11 mouse cellular contexts compared by ENCODE assay signal in genomic region chr19:40409500-40410035, GRCm38 (mm10).
A peak's percentile ranks its signal among the peaks of the same experiment; 100 is the strongest.
DNase-seq lines count a peak whose midpoint lies in the region; ATAC-seq and TF ChIP-seq lines count a peak whose summit lies in the region.
"Had no signal": no experiment of that assay in that cellular context is flagged by ENCODE, and none has a peak within 500 bp of the region (broad histone marks: within the 10 kb centered on the region; RNA-seq: fewer than 3 reads in every experiment).

No protein-coding gene starts in this region.

- peak overlapping the region; percentile 92 for H3K27ac ChIP-seq in forebrain, embryonic 15.5 days (replicated peaks)
- H3K27ac ChIP-seq in forebrain, embryonic 12.5 days = no peak overlapping the region
- H3K27ac ChIP-seq in layer of hippocampus, adult 2 months = peak overlapping the region; percentile 11; the same call in 1 of the 2 replicates
- 0 out of 2 replicates have a peak overlapping the region, but pooled peaks have one; percentile 46 for H3K27ac ChIP-seq in embryonic facial prominence, embryonic 14.5 days (replicated peaks; ENCODE audit: low read depth, low read length)
- peak overlapping the region; percentile 77 for H3K27ac ChIP-seq in liver, embryonic 16.5 days (ENCODE audit: low read length)
- H3K27ac ChIP-seq: left cerebral cortex, adult 2 months had no signal

- TF ChIP-seq CTCF in layer of hippocampus, adult 2 months (conservative IDR thresholded peaks at IDR 0.05) = no peak

- no peak for ATAC-seq in forebrain, embryonic 15.5 days (replicated peaks)
- no peak for ATAC-seq in forebrain, embryonic 12.5 days (ENCODE audit: low FRiP score)
- no peak for ATAC-seq in embryonic facial prominence, embryonic 14.5 days (ENCODE audit: low read depth)
- ATAC-seq in liver, embryonic 16.5 days (ENCODE audit: low read depth) = no peak
- ATAC-seq: Patski had no signal

- H3K4me2 ChIP-seq in forebrain, embryonic 15.5 days (replicated peaks) = no peak overlapping the region
- H3K4me2 ChIP-seq in forebrain, embryonic 12.5 days = no peak overlapping the region
- H3K4me2 ChIP-seq in embryonic facial prominence, embryonic 14.5 days (ENCODE audit: low read depth, low read length) = no peak overlapping the region
- H3K4me2 ChIP-seq in liver, embryonic 16.5 days (ENCODE audit: low read depth, low read length) = no peak overlapping the region

- H3K9me3 ChIP-seq in forebrain, embryonic 15.5 days = no peaks in the 10 kb centered on the region
- H3K9me3 ChIP-seq in forebrain, embryonic 12.5 days = no peaks in the 10 kb centered on the region
- no peaks in the 10 kb centered on the region for H3K9me3 ChIP-seq in embryonic facial prominence, embryonic 14.5 days (ENCODE audit: control insufficient read depth, low read length)
- H3K9me3 ChIP-seq in liver, embryonic 16.5 days (replicated peaks; ENCODE audit: control insufficient read depth, low read length) = no peaks in the 10 kb centered on the region

- DNase-seq in layer of hippocampus, adult 2 months (ENCODE audit: low spot score in 2 of 2) = no peak
- DNase-seq in layer of hippocampus, adult 11-12 months (ENCODE audit: low spot score) = no peak
- DNase-seq in embryonic facial prominence, embryonic 14.5 days (ENCODE audit: low spot score) = no peak
- DNase-seq in left cerebral cortex, adult 8-10 months (ENCODE audit: low spot score in 2 of 2) = no peak
- no peak for DNase-seq in urinary bladder, postnatal 25 days (ENCODE audit: low spot score)
- DNase-seq: kidney, adult 11 months had no signal

- 65% methylated on average over 11 of the region's 11 CpGs for WGBS in forebrain, embryonic 15.5 days
- 80% methylated on average over 11 of the region's 11 CpGs for WGBS in forebrain, embryonic 12.5 days
- WGBS in embryonic facial prominence, embryonic 14.5 days = 82% methylated on average over 11 of the region's 11 CpGs
- 86% methylated on average over 11 of the region's 11 CpGs for WGBS in liver, embryonic 16.5 days (ENCODE audit: insufficient replicate concordance)

- H3K36me3 ChIP-seq in forebrain, embryonic 15.5 days = no peaks in the 10 kb centered on the region; the same call in 1 of the 2 replicates
- H3K36me3 ChIP-seq in forebrain, embryonic 12.5 days (replicated peaks) = no peaks in the 10 kb centered on the region
- H3K36me3 ChIP-seq in embryonic facial prominence, embryonic 14.5 days (ENCODE audit: control insufficient read depth, insufficient read depth, low read length) = no peaks in the 10 kb centered on the region
- no peaks in the 10 kb centered on the region for H3K36me3 ChIP-seq in liver, embryonic 16.5 days (ENCODE audit: control insufficient read depth, insufficient read depth)

- H3K27me3 ChIP-seq in forebrain, embryonic 15.5 days = no peaks in the 10 kb centered on the region
- H3K27me3 ChIP-seq in forebrain, embryonic 12.5 days = no peaks in the 10 kb centered on the region
- no peaks in the 10 kb centered on the region for H3K27me3 ChIP-seq in embryonic facial prominence, embryonic 14.5 days (replicated peaks; ENCODE audit: control insufficient read depth, insufficient read depth, low read length)
- no peaks in the 10 kb centered on the region for H3K27me3 ChIP-seq in liver, embryonic 16.5 days (ENCODE audit: control insufficient read depth, insufficient read depth, low read depth, low read length)
- H3K27me3 ChIP-seq: Patski had no signal

- H3K4me3 ChIP-seq in forebrain, embryonic 15.5 days = no peak overlapping the region
- H3K4me3 ChIP-seq in forebrain, embryonic 12.5 days (replicated peaks) = no peak overlapping the region
- no peak overlapping the region for H3K4me3 ChIP-seq in layer of hippocampus, adult 2 months
- no peak overlapping the region for H3K4me3 ChIP-seq in embryonic facial prominence, embryonic 14.5 days (ENCODE audit: low read depth, low read length)
- H3K4me3 ChIP-seq in liver, embryonic 16.5 days (ENCODE audit: low read depth, low read length) = no peak overlapping the region
- H3K4me3 ChIP-seq: left cerebral cortex, adult 2 months had no signal

- H3K9ac ChIP-seq in forebrain, embryonic 15.5 days (replicated peaks) = no peak overlapping the region
- H3K9ac ChIP-seq in forebrain, embryonic 12.5 days = no peak overlapping the region
- no peak overlapping the region for H3K9ac ChIP-seq in embryonic facial prominence, embryonic 14.5 days (ENCODE audit: low read depth, low read length)
- no peak overlapping the region for H3K9ac ChIP-seq in liver, embryonic 16.5 days (ENCODE audit: low read depth, low read length)

- H3K4me1 ChIP-seq in forebrain, embryonic 15.5 days = peaks cover 35% of the 10 kb centered on the region
- H3K4me1 ChIP-seq in forebrain, embryonic 12.5 days = peaks cover 6% of the 10 kb centered on the region
- H3K4me1 ChIP-seq in embryonic facial prominence, embryonic 14.5 days (ENCODE audit: control insufficient read depth, insufficient read depth, low read length) = peaks cover 13% of the 10 kb centered on the region; the same call in 1 of the 2 replicates
- peaks cover 2% of the 10 kb centered on the region for H3K4me1 ChIP-seq in liver, embryonic 16.5 days (ENCODE audit: control insufficient read depth, low read depth, low read length)
